Mouse (Mus musculus): ENCODE measurements around the gene Faf2. TPM values are rescaled to one million over a fixed set of nuclear protein-coding genes. Genes with fewer than 3 reads are reported as not detected.
"Not testable (repeated sequence)": the region's sequence is repeated elsewhere in the genome, so short reads cannot be mapped to it uniquely, and the experiment has no call there.

Faf2 gene
- polyA plus RNA-seq, 1 experiment from 2014 or later = 42.6 TPM

- no peak for ATAC-seq (ENCODE audit: extremely low read depth, insufficient number of reproducible peaks, low FRiP score, low TSS enrichment)
- Histone ChIP-seq H3K4me3 (no peak overlapping the region), H3K9ac (no peak overlapping the region), H3K27ac (replicated peaks) (no peak overlapping the region), H3K4me1 (peaks cover 32% of the 10 kb centered on the region), H3K27me3 (replicated peaks) (no peaks in the 10 kb centered on the region), H3K36me3 (peaks cover 17% of the 10 kb centered on the region), H3K9me3 (no peaks in the 10 kb centered on the region), H3K4me2 (no peak overlapping the region)
- WGBS = 70% methylated on average over 3 of the region's 3 CpGs
Observed at GRCm38 (mm10) chr13:54608002-54608401, 13.6 kb upstream of the Faf2 start.

GRCm38 (mm10) chr13:54608666-54609065 is 12.9 kb upstream of the Faf2 start:
- no peaks in the 10 kb centered on the region for H3K27me3 ChIP-seq (replicated peaks)
- H3K4me3 ChIP-seq = no peak overlapping the region
- peaks cover 32% of the 10 kb centered on the region for H3K4me1 ChIP-seq
- no peak for ATAC-seq (ENCODE audit: extremely low read depth, insufficient number of reproducible peaks, low FRiP score, low TSS enrichment)
- H3K9ac ChIP-seq = peak overlapping the region; percentile 54
- H3K36me3 ChIP-seq = peaks cover 17% of the 10 kb centered on the region
- WGBS = 30% methylated on average over 8 of the region's 8 CpGs
- H3K9me3 ChIP-seq = no peaks in the 10 kb centered on the region
- peak overlapping the region; percentile 97 for H3K4me2 ChIP-seq
- H3K27ac ChIP-seq (replicated peaks) = 0 out of 2 replicates have a peak overlapping the region, but pooled peaks have one; percentile 0

- no peak for ATAC-seq (ENCODE audit: extremely low read depth, insufficient number of reproducible peaks, low FRiP score, low TSS enrichment)
- Histone ChIP-seq H3K9me3 (no peaks in the 10 kb centered on the region), H3K9ac (peak overlapping the region; percentile 54), H3K27ac (replicated peaks) (0 out of 2 replicates have a peak overlapping the region, but pooled peaks have one; percentile 0), H3K4me2 (peak overlapping the region; percentile 97), H3K4me3 (no peak overlapping the region), H3K4me1 (peaks cover 32% of the 10 kb centered on the region), H3K27me3 (replicated peaks) (no peaks in the 10 kb centered on the region), H3K36me3 (peaks cover 17% of the 10 kb centered on the region)
- 0% methylated on average over 1 of the region's 1 CpGs for WGBS
Observed at GRCm38 (mm10) chr13:54609301-54609700, 12.3 kb upstream of the Faf2 start.

GRCm38 (mm10) chr13:54610613-54610971 is 11.0 kb upstream of the Faf2 start:
- Histone ChIP-seq H3K4me2 (peak overlapping the region; percentile 97), H3K4me1 (peaks cover 32% of the 10 kb centered on the region), H3K9ac (peak overlapping the region; percentile 93), H3K9me3 (no peaks in the 10 kb centered on the region), H3K4me3 (peak overlapping the region; percentile 87), H3K27me3 (replicated peaks) (no peaks in the 10 kb centered on the region), H3K36me3 (peaks cover 11% of the 10 kb centered on the region), H3K27ac (replicated peaks) (peak overlapping the region; percentile 74)
- ATAC-seq (ENCODE audit: extremely low read depth, insufficient number of reproducible peaks, low FRiP score, low TSS enrichment) = 0 out of 2 replicates have a peak, but pooled peaks have one; percentile 3
- 10% methylated on average over 13 of the region's 13 CpGs for WGBS

GRCm38 (mm10) chr13:54610972-54611754 is 10.4 kb upstream of the Faf2 start, which contains the start of gene Cltb:
Gene Cltb, minus strand, starts transcription at chr13:54611344.
- H3K4me3 ChIP-seq = peak within 1 kb of the TSS; percentile 87
- H3K9ac ChIP-seq = peak within 1 kb of the TSS; percentile 93
- ATAC-seq (ENCODE audit: extremely low read depth, insufficient number of reproducible peaks, low FRiP score, low TSS enrichment) = peak; percentile 73
- no peaks in the 10 kb centered on the region for H3K9me3 ChIP-seq
- H3K27ac ChIP-seq (replicated peaks) = peak within 1 kb of the TSS; percentile 74
- H3K36me3 ChIP-seq = peaks cover 6% of the 10 kb centered on the region
- H3K4me2 ChIP-seq = peak within 1 kb of the TSS; percentile 97
- 1% methylated on average over 66 of the region's 66 CpGs for WGBS
- H3K4me1 ChIP-seq = peaks cover 32% of the 10 kb centered on the region
- no peaks in the 10 kb centered on the region for H3K27me3 ChIP-seq (replicated peaks)

GRCm38 (mm10) chr13:54613141-54613540 is 8.4 kb upstream of the Faf2 start:
- 81% methylated on average over 8 of the region's 8 CpGs for WGBS
- H3K9me3 ChIP-seq; H3K27ac ChIP-seq (replicated peaks); H3K36me3 ChIP-seq; H3K9ac ChIP-seq; H3K27me3 ChIP-seq (replicated peaks); H3K4me2 ChIP-seq; ATAC-seq (ENCODE audit: extremely low read depth, insufficient number of reproducible peaks, low FRiP score, low TSS enrichment); H3K4me3 ChIP-seq: not testable (repeated sequence)
- peaks cover 32% of the 10 kb centered on the region for H3K4me1 ChIP-seq

- no peak for ATAC-seq (ENCODE audit: extremely low read depth, insufficient number of reproducible peaks, low FRiP score, low TSS enrichment)
- no peak overlapping the region for H3K4me3 ChIP-seq
- 0 out of 2 replicates have a peak, but pooled peaks cover 4% of the 10 kb centered on the region for H3K27me3 ChIP-seq (replicated peaks)
- WGBS = 74% methylated on average over 8 of the region's 8 CpGs
- H3K36me3 ChIP-seq = no peaks in the 10 kb centered on the region
- no peaks in the 10 kb centered on the region for H3K9me3 ChIP-seq
- H3K9ac ChIP-seq = no peak overlapping the region
- H3K27ac ChIP-seq (replicated peaks) = no peak overlapping the region
- H3K4me1 ChIP-seq = peaks cover 7% of the 10 kb centered on the region
- H3K4me2 ChIP-seq = no peak overlapping the region
Observed at GRCm38 (mm10) chr13:54616307-54616706, 5.3 kb upstream of the Faf2 start.

- Histone ChIP-seq H3K9ac (no peak overlapping the region), H3K36me3 (no peaks in the 10 kb centered on the region), H3K4me3 (no peak overlapping the region), H3K4me1 (peaks cover 4% of the 10 kb centered on the region; the same call in 1 of the 2 replicates), H3K9me3 (no peaks in the 10 kb centered on the region), H3K27me3 (replicated peaks) (0 out of 2 replicates have a peak, but pooled peaks cover 4% of the 10 kb centered on the region), H3K4me2 (no peak overlapping the region), H3K27ac (replicated peaks) (no peak overlapping the region)
- ATAC-seq (ENCODE audit: extremely low read depth, insufficient number of reproducible peaks, low FRiP score, low TSS enrichment) = no peak
- WGBS = 61% methylated on average over 6 of the region's 6 CpGs
Observed at GRCm38 (mm10) chr13:54616998-54617397, 4.6 kb upstream of the Faf2 start.

- 1% methylated on average over 27 of the region's 27 CpGs for WGBS
- 0 out of 2 replicates have a peak, but pooled peaks cover 4% of the 10 kb centered on the region for H3K27me3 ChIP-seq (replicated peaks)
- peak overlapping the region; percentile 98 for H3K4me3 ChIP-seq
- peak overlapping the region; percentile 99 for H3K9ac ChIP-seq
- peaks cover 27% of the 10 kb centered on the region for H3K4me1 ChIP-seq
- H3K9me3 ChIP-seq = no peaks in the 10 kb centered on the region
- peak overlapping the region; percentile 83 for H3K27ac ChIP-seq (replicated peaks)
- H3K4me2 ChIP-seq = peak overlapping the region; percentile 91
- H3K36me3 ChIP-seq = peaks cover 6% of the 10 kb centered on the region; the same call in 1 of the 2 replicates
- peak; percentile 23; the same call in 1 of the 2 replicates for ATAC-seq (ENCODE audit: extremely low read depth, insufficient number of reproducible peaks, low FRiP score, low TSS enrichment)
Observed at GRCm38 (mm10) chr13:54621960-54622521, 457 bp downstream of the Faf2 start.

GRCm38 (mm10) chr13:54629128-54629527 is 7.5 kb downstream of the Faf2 start:
- H3K9ac ChIP-seq = no peak overlapping the region
- no peak for ATAC-seq (ENCODE audit: extremely low read depth, insufficient number of reproducible peaks, low FRiP score, low TSS enrichment)
- no peak overlapping the region for H3K27ac ChIP-seq (replicated peaks)
- H3K9me3 ChIP-seq = no peaks in the 10 kb centered on the region
- H3K4me2 ChIP-seq = no peak overlapping the region
- H3K27me3 ChIP-seq (replicated peaks) = no peaks in the 10 kb centered on the region
- WGBS = 74% methylated on average over 4 of the region's 4 CpGs
- H3K36me3 ChIP-seq = peaks cover 38% of the 10 kb centered on the region
- peaks cover 9% of the 10 kb centered on the region; the same call in 1 of the 2 replicates for H3K4me1 ChIP-seq
- no peak overlapping the region for H3K4me3 ChIP-seq

GRCm38 (mm10) chr13:54632731-54633277 is 11.2 kb downstream of the Faf2 start:
- Histone ChIP-seq H3K9ac (no peak overlapping the region), H3K4me2 (no peak overlapping the region), H3K27ac (replicated peaks) (no peak overlapping the region), H3K4me1 (peaks cover 4% of the 10 kb centered on the region; the same call in 1 of the 2 replicates), H3K4me3 (no peak overlapping the region), H3K9me3 (no peaks in the 10 kb centered on the region), H3K27me3 (replicated peaks) (no peaks in the 10 kb centered on the region), H3K36me3 (peaks cover 51% of the 10 kb centered on the region)
- ATAC-seq (ENCODE audit: extremely low read depth, insufficient number of reproducible peaks, low FRiP score, low TSS enrichment) = no peak
- WGBS = 57% methylated on average over 3 of the region's 3 CpGs

Data from heart, embryonic 13.5 days (tissue).